Mouse (Mus musculus) heart, postnatal 14 days (tissue): ENCODE results near the gene Pibf1. TPM values are rescaled to one million over a fixed set of nuclear protein-coding genes. Genes with fewer than 3 reads are reported as not detected.

Source experiments
- DNase-seq, 2 experiments: peaks; one replicate each; pipeline ENCODE4 v3.0.0; 2021 to 2022
- intact Hi-C: fragments of 180-260 bp; cut with DNase I; formaldehyde crosslinking; loops from one replicate; pipeline ENCODE4 v1.15.1; 2025
- total RNA-seq, 2 experiments: library from RNA; stranded (reverse); gene quantifications; 2 replicates each; pipeline ENCODE4 v1.2.3; 2021

The Pibf1 gene
- total RNA-seq, 2 experiments from 2014 or later = 7.3 to 9.0 TPM

DNA sequence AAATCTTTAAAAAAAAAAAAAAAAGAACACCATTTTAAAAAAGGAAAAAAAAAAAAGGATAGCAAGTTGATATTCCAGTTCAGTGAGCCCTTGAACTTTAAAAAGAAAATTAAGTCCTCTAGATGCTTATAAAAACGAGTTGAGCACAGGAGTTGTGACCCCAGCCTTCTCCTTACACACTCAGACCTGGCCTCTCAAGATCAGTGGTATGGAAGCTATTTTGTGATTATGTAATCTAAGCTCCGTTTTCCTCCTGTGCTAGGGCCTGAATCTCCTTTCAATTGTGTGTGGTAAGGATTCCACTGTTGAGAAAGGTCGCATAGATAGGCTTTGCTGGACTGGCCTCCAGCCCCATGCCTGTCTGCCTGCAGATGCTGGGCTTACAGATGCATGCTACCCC is 145.3 kb downstream of the Pibf1 start:
- intact Hi-C loops = no loop called here
- no peak for DNase-seq

DNA sequence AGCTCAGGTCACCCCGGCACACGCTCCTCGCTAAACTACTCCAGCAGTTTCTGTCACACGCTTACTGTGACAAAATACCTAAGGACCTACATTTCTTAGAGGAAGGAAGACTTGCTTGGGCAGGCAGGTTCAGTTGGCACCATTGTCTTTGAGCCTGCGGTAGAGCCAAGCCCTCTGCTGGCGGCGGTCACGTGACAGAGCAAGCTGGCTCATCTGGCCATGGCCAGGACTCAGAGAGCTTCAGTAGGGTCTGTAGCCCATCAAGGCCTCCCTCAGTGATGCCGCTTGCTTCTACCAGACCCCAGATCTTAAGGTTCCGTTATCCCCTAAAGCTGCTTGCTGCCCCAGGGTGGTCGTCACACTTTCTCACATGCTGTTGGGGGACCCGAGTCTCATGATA is 162.8 kb downstream of the Pibf1 start:
- intact Hi-C loops = no loop called here
- no peak for DNase-seq

DNA sequence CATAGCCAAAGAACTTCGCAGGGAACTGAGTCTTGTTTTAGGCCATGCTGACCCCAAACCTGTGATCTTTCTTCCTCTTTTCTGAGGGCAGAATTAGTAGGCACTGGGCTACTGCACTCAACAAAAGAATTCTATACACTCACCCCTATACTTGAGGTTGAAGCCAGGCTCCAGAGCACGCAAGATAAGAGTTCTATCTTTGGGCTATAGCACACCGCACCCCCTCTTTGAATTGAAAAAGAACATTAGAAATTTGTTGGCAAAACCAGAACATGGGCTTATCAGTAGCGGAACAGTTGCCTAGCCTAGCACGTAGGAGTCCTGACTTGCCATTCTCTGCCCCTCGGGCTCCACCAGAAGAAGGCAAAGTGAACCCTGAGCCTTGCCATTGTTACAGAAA is 164.6 kb downstream of the Pibf1 start:
- DNase-seq = no peak
- intact Hi-C loops = no loop called here

DNA sequence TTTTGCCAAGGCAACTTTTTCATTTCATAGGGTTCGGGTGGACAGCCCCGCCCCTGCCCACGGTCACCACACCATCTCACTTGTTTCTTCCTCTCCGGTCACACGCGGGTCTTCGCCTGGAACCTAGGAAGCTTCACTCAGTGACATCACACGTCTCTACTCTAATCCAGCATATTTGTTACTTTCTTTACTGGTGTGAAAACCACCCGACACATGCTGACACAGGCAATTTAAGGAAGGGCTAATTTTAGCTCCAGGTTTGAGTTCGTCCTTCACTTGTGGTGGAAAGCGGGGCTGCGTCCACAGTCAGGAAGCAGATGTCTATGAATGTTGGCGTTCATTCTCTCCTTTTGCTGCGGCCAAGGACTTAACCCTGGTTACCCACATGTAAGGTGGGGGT is 166.6 kb downstream of the Pibf1 start:
- DNase-seq = no peak
- intact Hi-C loops = no loop called here

DNA sequence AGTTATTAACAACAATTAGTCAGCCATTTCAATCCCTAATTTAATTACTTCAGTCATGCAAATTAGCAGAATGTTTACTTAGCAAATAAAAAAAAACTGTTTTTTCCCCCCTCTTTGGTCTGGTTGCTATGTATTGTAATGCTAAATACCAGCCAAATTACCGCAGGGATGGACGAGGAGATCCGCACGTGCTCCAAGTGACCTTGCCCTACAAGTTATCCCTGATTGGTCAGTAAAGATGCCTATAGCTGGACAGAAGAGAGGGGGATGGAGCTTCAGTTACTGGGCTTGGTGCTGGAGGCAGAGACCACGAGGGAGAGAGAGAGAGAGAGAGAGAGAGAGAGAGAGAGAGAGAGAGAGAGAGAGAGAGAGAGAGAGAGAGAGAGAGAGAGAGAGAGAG is 167.5 kb downstream of the Pibf1 start:
- no peak for DNase-seq
- intact Hi-C loops = no loop called here

DNA sequence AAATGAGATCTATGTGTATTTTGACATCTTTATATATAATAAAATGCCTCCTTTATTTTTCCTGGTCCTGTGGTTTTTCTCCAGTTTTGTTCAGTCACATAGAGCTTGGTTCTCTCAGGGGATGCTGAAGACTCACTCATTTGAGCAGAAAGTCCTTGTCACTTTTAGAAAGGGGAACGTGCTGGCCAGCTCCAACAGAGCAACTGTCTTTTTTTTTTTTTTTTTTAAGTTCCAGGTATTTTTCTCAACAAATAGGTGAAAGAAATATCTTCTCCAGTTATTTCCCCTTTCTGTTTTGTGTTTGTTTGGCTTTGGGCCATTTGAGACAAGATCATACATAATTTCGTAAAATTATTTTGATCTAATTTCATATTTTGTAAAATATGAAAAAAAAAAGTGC is 174.8 kb downstream of the Pibf1 start:
- intact Hi-C loops = no loop called here
- no peak for DNase-seq

DNA sequence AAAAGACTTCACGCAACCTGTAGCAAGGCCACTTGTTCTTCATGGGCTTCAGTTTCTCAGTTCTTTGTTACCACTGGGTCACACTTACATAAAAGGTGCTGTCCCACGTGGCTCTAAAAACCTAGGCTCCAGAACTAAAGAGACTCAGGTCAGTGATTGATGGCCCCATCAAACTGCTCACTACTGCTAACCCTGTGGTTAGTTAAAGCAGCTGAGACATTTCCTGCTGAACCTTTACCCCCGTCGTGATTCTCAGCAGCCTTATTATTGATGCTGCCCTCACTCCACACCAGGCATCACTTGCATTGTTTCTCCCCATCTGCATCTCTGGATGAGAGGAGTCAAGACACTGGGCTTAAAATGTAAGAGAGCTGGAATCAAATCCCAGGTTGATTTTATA is 176.6 kb downstream of the Pibf1 start:
- intact Hi-C loops = no loop called here
- DNase-seq = no peak

DNA sequence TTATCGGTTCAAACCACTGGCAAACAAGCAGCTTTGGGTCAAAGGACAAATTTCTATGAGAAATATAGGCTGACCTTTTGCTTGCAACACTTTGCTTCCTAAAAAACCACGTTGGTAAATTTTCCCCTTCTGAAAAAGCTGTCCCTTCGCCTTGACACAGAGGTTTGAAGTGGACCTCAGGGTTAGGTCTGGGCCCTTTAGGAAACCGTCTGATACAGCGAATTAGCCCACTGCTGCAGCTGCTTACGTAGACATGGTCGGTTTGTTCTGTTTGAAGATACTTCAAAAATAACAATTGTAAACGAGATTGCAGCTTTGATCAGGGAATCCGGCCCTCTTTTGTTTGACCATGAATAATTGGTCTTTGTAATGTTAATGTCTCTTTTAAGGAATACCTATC is 179.1 kb downstream of the Pibf1 start:
- intact Hi-C loops = no loop called here
- no peak for DNase-seq

DNA sequence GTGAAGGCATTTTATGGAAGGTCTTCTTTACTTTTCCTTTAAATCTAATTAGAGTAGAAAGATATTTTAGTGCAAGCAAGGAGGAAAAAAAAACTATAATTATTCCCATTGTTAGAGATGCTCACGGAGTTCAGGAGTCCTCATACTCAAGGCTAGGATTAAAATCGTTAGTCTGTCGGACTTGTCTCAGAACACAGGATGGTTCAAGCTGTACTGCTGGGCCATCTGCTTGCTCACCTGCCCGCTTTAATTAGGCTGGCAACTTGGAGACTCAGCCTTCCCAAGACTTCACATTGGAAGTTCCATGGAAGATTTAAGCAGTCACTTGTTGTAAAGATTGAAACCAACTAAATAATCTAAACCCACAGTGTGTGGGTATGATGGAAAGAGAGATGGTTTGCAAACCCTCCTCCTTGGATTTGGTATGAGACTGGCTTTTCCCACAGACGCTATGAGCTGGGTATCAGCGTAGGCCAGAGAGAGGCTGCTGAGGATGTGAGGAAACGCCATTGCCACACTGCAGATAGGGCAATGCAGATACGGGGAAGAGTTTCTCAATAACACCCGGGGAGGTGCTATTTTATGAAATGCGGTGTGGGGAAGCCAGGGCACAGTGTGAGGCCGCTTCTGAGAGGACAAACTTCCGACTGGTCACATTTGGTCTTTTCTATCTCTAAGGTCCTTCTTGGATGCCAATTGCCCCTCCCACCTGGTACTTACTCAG is 179.7 kb downstream of the Pibf1 start:
- DNase-seq = no peak
- intact Hi-C loops = no loop called here

DNA sequence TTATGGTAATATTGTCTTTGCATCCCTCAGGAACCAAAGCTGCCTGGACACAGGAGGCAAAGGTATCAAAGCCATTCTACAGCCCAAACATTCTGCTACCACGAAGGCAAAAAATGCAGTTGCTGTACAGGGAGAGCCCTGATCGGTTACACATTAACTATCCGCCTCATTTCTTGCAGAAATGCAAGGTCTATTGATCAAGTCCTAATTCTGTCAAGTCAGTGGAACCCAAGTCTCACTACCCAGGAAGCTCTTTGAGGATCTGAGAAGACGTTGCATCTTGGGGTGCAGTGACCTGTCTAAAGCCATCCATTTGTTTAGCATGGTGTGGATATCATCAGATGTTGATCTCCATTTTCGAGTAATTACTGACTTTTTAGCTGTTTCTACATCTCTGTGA is 181.2 kb downstream of the Pibf1 start:
- no peak for DNase-seq
- intact Hi-C loops = no loop called here

DNA sequence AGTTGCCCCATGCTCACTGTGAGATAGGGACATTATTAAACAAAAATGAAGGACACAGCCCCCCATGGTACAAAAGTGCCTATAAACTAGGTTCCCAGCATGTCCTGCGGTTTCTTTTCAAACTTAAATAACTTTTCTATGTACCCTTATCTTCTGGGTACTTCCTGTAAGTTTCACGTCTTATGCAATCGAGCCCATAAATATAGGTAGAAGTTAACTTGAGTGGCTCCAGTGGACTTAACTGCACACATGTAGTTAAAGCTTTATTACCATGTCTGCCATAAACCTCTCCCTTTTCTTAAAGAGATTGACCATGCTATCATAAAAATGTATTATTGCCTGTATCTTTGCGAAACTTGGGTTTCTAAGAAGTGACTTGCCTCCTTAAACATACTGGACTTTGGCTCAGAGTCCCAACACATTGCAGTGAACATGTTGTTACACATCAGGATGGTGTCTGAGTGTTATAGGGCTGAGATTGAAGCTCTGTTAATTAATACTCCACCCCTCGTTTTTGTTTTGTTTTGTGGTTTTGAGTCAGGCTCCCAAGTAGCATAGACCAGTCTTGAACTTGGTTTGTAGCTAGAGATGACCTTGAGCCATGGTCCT is 181.7 kb downstream of the Pibf1 start:
- intact Hi-C loops = no loop called here
- no peak for DNase-seq

DNA sequence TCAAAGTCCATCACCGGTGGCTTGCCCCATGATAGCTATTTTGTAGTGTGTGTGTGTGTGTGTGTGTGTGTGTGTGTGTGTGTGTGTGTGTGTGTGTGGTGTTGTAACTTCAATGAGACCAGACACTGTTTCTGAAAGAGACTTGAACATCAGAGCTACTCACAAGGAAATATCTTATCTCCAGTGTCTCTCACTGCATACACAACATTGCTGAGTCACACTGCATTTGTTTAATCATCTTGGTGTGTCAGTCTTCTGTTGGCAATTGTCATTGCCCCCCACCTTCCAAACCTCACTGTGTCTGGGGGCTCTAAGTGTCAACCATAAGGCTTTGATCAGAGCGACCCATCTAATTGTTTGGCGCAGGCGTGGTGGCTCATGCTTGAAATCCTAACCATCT is 186.3 kb downstream of the Pibf1 start:
- intact Hi-C loops = no loop called here
- DNase-seq = no peak

DNA sequence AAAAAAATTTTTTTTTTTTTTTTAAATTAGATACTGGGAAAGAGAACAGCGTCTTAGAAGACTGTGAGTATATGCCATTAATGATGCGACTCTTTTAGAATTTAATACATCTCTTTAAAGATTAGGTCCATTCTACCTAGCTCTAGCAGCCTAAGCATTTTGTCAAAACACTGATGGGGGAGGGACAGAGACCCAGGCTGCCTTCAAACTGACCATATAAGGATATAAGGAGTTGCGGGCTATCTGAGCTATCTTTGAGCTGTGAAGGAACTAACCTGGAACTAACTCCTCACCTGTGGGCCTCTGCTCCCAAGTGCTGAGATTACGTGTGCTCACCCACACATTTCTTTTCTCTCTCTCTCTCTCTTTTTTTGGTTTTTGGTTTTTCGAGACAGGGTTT is 193.0 kb downstream of the Pibf1 start:
- DNase-seq = no peak
- intact Hi-C loops = loop anchor here (10.0 kb wide), 1 partner anchor 603 kb away; no protein-coding TSS in a partner anchor

DNA sequence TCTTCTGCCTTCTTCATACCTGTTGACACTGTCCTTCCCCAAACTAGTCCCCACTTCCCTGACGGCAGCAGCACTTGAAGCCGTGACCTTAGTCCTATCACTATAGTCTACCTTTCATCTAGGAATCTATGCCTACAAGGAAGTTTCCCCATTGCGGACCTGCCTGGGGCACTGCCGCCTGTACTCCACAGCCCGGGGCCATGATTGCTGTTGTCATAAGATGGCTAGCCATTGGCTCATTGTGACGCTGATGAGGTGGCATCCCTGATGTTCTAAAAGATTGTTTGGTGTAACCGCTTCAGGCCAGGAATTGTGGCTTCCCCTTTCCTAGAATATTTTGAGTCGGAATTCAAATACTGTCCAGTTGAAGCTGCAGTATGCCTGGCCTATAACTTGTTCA is 195.2 kb downstream of the Pibf1 start:
- intact Hi-C loops = loop anchor here (10.0 kb wide), 1 partner anchor 600 kb away; no protein-coding TSS in a partner anchor
- DNase-seq = no peak

DNA sequence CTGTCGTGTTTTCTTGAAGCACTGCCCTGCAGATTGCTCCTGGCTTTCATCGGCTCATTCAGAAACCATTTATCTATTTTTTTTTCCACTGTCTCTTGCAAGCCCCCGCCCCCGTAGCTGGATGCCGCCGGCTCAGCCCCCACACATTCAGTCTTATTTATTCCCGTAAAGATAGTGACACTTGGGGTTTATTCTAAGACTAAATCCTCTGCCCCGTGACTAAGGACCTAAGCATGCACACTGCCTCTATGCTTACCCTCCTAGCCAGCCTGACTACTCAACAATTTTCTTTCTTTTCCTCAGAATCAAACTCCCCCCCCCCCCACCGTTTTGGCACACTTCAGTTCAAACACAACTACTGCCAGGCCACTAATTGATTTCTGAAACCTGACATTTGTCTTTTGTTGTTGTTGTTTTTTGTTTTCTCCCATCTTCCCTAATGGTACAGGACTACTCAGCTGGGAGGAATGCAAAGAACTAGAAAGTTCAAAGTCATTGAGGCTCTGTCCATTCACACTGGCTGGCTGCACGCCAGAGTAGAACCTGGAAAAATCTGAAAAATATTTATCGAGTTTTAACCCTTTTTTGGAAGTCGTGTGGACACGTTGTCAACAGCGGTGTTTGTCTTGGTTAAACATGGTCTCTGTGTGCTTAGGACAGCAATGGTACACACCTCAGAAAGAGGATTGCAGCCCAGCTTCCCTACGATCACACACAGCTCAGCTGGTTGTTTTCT is 196.6 kb downstream of the Pibf1 start:
- DNase-seq = no peak
- intact Hi-C loops = loop anchor here (5.0 to 10.0 kb wide), 2 partner anchors 153 to 599 kb away; no protein-coding TSS in a partner anchor

DNA sequence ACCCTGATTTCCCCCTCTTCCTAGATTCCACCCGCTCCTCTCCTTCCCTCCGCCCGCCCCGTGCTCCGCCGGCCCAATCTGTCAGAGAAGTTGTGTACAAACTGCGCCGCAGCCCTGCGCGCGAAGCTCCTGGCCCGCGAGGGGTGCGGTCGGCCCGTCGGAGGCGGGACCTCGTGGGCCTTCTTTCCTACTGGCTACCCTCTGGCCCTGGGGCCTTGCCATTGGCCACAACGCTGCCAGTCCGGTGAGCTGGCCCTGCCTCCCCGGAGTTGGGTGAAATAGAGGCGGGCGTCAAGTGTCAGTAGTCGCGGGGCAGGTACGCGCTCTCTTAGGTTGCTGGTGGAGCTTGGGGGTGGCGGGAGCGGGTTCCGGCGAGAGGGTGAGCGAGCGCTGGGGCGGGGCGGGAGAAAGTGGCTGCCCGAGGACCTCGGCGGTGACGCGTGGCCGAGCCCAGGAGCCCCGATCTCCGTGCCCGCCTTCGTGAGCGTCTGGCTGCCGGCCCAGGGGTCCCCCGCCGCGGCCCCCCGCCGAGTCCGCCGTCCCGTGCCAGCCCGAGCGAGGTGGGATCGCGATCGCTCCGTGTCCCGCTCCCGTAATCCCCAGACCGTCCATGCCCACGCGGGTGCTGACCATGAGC is 199.3 kb downstream of the Pibf1 start, which contains the start of gene Klf5:
Klf5 (plus strand) TSS at position 307 of the 637 bp plus-strand sequence.
- intact Hi-C loops = loop anchor here (5.0 to 10.0 kb wide), 2 partner anchors 156 to 596 kb away; no protein-coding TSS in a partner anchor
- DNase-seq = peak; percentile 92 to 93

DNA sequence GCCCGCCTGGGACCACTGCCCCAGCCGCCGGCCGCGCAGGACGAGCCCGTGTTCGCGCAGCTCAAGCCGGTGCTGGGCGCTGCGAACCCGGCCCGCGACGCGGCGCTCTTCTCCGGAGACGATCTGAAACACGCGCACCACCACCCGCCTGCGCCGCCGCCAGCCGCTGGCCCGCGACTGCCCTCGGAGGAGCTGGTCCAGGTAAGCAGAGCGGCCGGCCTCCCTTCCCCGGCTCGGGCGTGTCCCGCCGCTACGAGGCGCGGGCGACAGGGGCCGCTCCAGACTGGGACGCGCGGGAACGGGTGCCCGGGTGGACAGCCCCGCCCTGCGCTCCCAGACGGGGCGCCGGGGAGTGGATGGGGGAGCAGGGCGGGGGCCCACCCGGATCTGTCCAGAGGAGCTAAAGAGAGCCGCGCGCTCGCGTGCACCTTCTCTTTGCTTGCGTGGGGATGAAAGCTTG is 199.8 kb downstream of the Pibf1 start:
- DNase-seq = peak; percentile 63 to 70
- intact Hi-C loops = loop anchor here (5.0 to 10.0 kb wide), 2 partner anchors 157 to 596 kb away; no protein-coding TSS in a partner anchor

DNA sequence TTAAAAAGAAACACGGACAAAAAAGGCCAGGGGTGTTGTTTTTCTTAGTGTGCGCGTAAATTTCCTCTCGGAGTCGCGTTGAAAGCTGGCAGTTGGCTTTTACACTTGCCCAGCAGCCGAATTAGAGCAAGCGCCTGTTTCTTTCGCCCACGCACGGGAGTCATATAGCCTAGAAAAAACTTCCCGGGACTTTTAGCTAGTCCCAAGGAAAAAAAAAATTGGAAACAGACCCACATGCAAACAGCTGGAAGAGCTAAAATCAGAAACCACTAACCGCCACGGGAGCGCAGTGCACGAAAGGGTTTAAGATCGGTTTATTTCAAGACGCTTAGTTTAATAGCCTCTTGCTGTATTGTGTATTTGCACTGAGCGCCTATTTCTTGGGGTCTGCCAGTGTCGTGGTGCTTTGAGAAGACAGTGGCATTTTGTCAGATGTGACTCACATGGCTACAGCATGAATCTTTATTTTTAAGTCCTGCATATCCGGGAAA is 200.5 kb downstream of the Pibf1 start:
- intact Hi-C loops = loop anchor here (5.0 to 10.0 kb wide), 2 partner anchors 157 to 595 kb away; no protein-coding TSS in a partner anchor
- peak in 1 of 2 experiments; percentile 2 for DNase-seq

DNA sequence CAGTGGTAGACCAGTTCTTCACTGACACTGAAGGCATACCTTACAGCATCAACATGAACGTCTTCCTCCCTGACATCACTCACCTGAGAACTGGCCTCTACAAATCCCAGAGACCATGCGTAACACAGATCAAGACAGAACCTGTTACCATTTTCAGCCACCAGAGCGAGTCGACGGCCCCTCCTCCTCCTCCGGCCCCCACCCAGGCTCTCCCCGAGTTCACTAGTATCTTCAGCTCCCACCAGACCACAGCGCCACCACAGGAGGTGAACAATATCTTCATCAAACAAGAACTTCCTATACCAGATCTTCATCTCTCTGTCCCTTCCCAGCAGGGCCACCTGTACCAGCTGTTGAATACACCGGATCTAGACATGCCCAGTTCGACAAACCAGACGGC is 202.2 kb downstream of the Pibf1 start:
- intact Hi-C loops = no loop called here
- no peak for DNase-seq
